ENCODE assay signal across 11 mouse cellular contexts in the genomic region with DNA sequence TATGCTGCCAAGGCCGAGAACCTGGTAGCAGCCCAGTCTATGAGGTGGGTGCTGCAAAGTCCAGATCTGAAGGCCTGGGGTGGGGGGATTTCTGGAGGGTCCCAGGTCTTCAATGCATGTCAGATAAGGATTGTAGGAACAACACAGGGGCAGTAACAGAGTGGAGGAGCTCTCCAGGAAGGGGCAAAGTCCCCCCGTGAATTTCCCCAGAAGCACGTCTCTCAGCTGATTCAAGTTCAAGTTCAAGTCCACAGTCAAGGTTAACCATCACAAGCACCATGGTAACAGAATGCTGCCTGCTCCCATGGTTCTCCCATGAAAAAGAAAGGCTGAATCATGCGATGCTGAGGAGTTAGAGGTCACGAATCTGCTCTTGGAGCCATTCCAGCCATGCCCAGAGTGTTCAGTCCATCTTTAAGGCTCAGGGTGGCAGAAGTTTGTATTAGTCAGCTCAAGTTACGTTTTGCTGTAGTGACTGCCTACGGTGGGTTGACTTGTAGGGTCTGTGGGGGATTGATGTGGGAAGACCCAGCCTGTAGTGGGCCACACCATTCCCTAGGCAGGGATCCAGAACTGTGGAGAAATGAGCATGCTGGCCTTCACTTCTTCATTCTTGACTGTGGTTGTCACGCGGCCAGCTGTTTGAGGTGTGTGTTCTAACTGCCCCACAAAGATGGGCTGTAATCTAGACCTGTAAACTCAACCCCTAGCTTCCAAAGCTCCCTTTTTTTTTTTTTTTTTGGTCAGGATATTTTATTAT. TPM values are rescaled to one million over a fixed set of nuclear protein-coding genes. Genes with fewer than 3 reads are reported as not detected.
DNase-seq lines count a peak whose midpoint lies in the region; ATAC-seq and TF ChIP-seq lines count a peak whose summit lies in the region.
"Had no signal": no experiment of that assay in that cellular context is flagged by ENCODE, and none has a peak within 500 bp of the region (broad histone marks: within the 10 kb centered on the region; RNA-seq: fewer than 3 reads in every experiment).

No protein-coding gene starts in this region.

- H3K27ac ChIP-seq in limb, embryonic 15.5 days: no peak overlapping the region
- H3K27ac ChIP-seq in limb, embryonic 10.5 days: no peak overlapping the region
- H3K27ac ChIP-seq in midbrain, postnatal 0 days (ENCODE audit: low read depth, low read length): no peak overlapping the region
- H3K27ac ChIP-seq in gastrocnemius, adult 2 months: no peak overlapping the region
- H3K27ac ChIP-seq: layer of hippocampus, adult 2 months; limb, embryonic 12.5 days had no signal

- 0 out of 2 replicates have a peak overlapping the region, but pooled peaks have one; percentile 10 for H3K4me2 ChIP-seq in limb, embryonic 15.5 days
- 0 out of 2 replicates have a peak overlapping the region, but pooled peaks have one; percentile 0 for H3K4me2 ChIP-seq in midbrain, postnatal 0 days (ENCODE audit: low read depth, low read length, poor library complexity, severe bottlenecking)
- H3K4me2 ChIP-seq: limb, embryonic 12.5 days had no signal

- no peaks in the 10 kb centered on the region for H3K36me3 ChIP-seq in limb, embryonic 15.5 days
- H3K36me3 ChIP-seq in limb, embryonic 10.5 days: no peaks in the 10 kb centered on the region
- H3K36me3 ChIP-seq in midbrain, postnatal 0 days (ENCODE audit: insufficient read depth, low read length): no peaks in the 10 kb centered on the region
- H3K36me3 ChIP-seq: limb, embryonic 12.5 days had no signal

- no peak overlapping the region for H3K4me3 ChIP-seq in limb, embryonic 15.5 days
- H3K4me3 ChIP-seq in limb, embryonic 10.5 days: no peak overlapping the region
- H3K4me3 ChIP-seq in midbrain, postnatal 0 days (ENCODE audit: low read depth, low read length): no peak overlapping the region
- H3K4me3 ChIP-seq in gastrocnemius, adult 2 months: no peak overlapping the region
- H3K4me3 ChIP-seq: layer of hippocampus, adult 2 months; limb, embryonic 12.5 days had no signal

- no peak for ATAC-seq in limb, embryonic 15.5 days (ENCODE audit: insufficient number of reproducible peaks, low FRiP score, low TSS enrichment, low read depth)
- no peak for ATAC-seq in midbrain, postnatal 0 days (ENCODE audit: low FRiP score)
- ATAC-seq: Patski had no signal

- H3K27me3 ChIP-seq in limb, embryonic 15.5 days: no peaks in the 10 kb centered on the region
- no peaks in the 10 kb centered on the region for H3K27me3 ChIP-seq in limb, embryonic 10.5 days (ENCODE audit: low read depth, poor library complexity, severe bottlenecking)
- no peaks in the 10 kb centered on the region; the same call in 1 of the 2 replicates for H3K27me3 ChIP-seq in midbrain, postnatal 0 days (ENCODE audit: insufficient read depth, low read length)

- no peak for TF ChIP-seq CTCF in midbrain, postnatal 0 days (IDR thresholded peaks at IDR 0.05)
- no peak for TF ChIP-seq CTCF in gastrocnemius, adult 2 months (IDR thresholded peaks at IDR 0.05)

- 69% methylated on average over 9 of the region's 9 CpGs for WGBS in limb, embryonic 15.5 days
- 74% methylated on average over 9 of the region's 9 CpGs for WGBS in limb, embryonic 10.5 days
- 75% methylated on average over 9 of the region's 9 CpGs for WGBS in midbrain, postnatal 0 days

- peak; percentile 16 for DNase-seq in cerebellum, adult 9-11 months
- DNase-seq in cerebellum, adult 11 months: no peak
- DNase-seq in limb, embryonic 10.5 days (ENCODE audit: low spot score): no peak
- peak; percentile 60 for DNase-seq in adrenal gland, postnatal 25 days
- DNase-seq in midbrain, postnatal 0 days (ENCODE audit: low spot score): no peak
- DNase-seq in gastrocnemius, adult 2 months: no peak
- no peak for DNase-seq in thymus, postnatal 4 days

- no peaks in the 10 kb centered on the region for H3K9me3 ChIP-seq in limb, embryonic 15.5 days
- H3K9me3 ChIP-seq in limb, embryonic 10.5 days (replicated peaks): no peaks in the 10 kb centered on the region
- no peaks in the 10 kb centered on the region for H3K9me3 ChIP-seq in midbrain, postnatal 0 days (ENCODE audit: low read length)
- H3K9me3 ChIP-seq: limb, embryonic 12.5 days had no signal

- intact Hi-C loops in gastrocnemius, adult 2 months (cut with DNase I): loop anchor here (2.0 to 5.0 kb wide), 3 partner anchors 57 to 342 kb away; a partner anchor contains a TSS

- no peaks in the 10 kb centered on the region for H3K4me1 ChIP-seq in limb, embryonic 15.5 days
- H3K4me1 ChIP-seq in limb, embryonic 10.5 days: no peaks in the 10 kb centered on the region
- no peaks in the 10 kb centered on the region for H3K4me1 ChIP-seq in midbrain, postnatal 0 days (ENCODE audit: insufficient read depth, low read length)
- H3K4me1 ChIP-seq: limb, embryonic 12.5 days had no signal

- H3K9ac ChIP-seq in limb, embryonic 15.5 days: no peak overlapping the region
- H3K9ac ChIP-seq in midbrain, postnatal 0 days (replicated peaks; ENCODE audit: low read length, poor library complexity, severe bottlenecking): no peak overlapping the region
- H3K9ac ChIP-seq: limb, embryonic 12.5 days had no signal

RNA-seq across cellular contexts. Expression of a gene that starts 24.3 kb away (rescaled TPM):
- 9.8 and 10.1 TPM in 2 replicates for polyA plus RNA-seq in limb, embryonic 15.5 days (2015; fragmentation: Nextera tagmentation; extraction: Ambion mirVana)
- 0.74 and 1.0 TPM in 2 replicates for polyA plus RNA-seq in limb, embryonic 10.5 days (2016; fragmentation: Nextera tagmentation; extraction: Ambion mirVana)
- 2.4 and 4.1 TPM in 2 replicates for total RNA-seq in adrenal gland, postnatal 25 days (2021)
- 7.0 and 21.8 TPM in 2 replicates for total RNA-seq in midbrain, postnatal 0 days (2014; rRNA removed)
- 3.8 and 4.4 TPM in 2 replicates for polyA plus RNA-seq in midbrain, postnatal 0 days (2015; fragmentation: Nextera tagmentation; extraction: Ambion mirVana)
- 1 to 10 TPM; 2.4 to 3.2 TPM for total RNA-seq in gastrocnemius, adult 2 months (2021)
- polyA plus RNA-seq: Patski had no signal

RNA-seq across cellular contexts. Expression of a gene that starts 55.3 kb away (rescaled TPM):
- 4.1 and 4.4 TPM in 2 replicates for polyA plus RNA-seq in limb, embryonic 15.5 days (2015; fragmentation: Nextera tagmentation; extraction: Ambion mirVana)
- polyA plus RNA-seq in limb, embryonic 10.5 days (2016; fragmentation: Nextera tagmentation; extraction: Ambion mirVana): 1.1 and 1.3 TPM in 2 replicates
- 1.1 and 1.7 TPM in 2 replicates for total RNA-seq in adrenal gland, postnatal 25 days (2021)
- total RNA-seq in midbrain, postnatal 0 days (2014; rRNA removed): 1.5 and 2.7 TPM in 2 replicates
- 1.7 and 2.0 TPM in 2 replicates for polyA plus RNA-seq in midbrain, postnatal 0 days (2015; fragmentation: Nextera tagmentation; extraction: Ambion mirVana)
- under 1 TPM; 0.46 to 0.56 TPM for total RNA-seq in gastrocnemius, adult 2 months (2021)
- polyA plus RNA-seq: Patski had no signal

Comparison
In these comparisons a context has a peak if more than half of its experiments do, and no peak if none do; other contexts are left out.
1. DNase-seq: peak in cerebellum, adult 9-11 months (single experiment) and adrenal gland, postnatal 25 days (single experiment); none in cerebellum, adult 11 months (single experiment), limb, embryonic 10.5 days (single experiment), midbrain, postnatal 0 days (single experiment), gastrocnemius, adult 2 months (single experiment) and thymus, postnatal 4 days (single experiment).